Mouse (Mus musculus) MEL (cell line): Measurements from ENCODE around the gene Cacng3.

Experiments
- CTCF ChIP-seq, 3 experiments: IDR thresholded peaks in 2 of 3; conservative IDR thresholded peaks in 1 of 3; 2 replicates each; pipeline ENCODE4 v1.5.1; 2011 to 2012; ENCODE audit warnings: low read length in 3 of 3, low read depth in 2 of 3, mild to moderate bottlenecking in 2 of 3, improper control_type of control experiment in 1 of 3, inconsistent platforms in 1 of 3, mixed read lengths in 1 of 3, moderate library complexity in 1 of 3; ENCODE audit not compliant: control insufficient read depth in 1 of 3, insufficient read depth in 1 of 3, poor library complexity in 1 of 3, severe bottlenecking in 1 of 3
- POLR2AphosphoS5 ChIP-seq: IDR thresholded peaks from 2 replicates; pipeline ENCODE4 v1.6.1; 2012; ENCODE audit warnings: low read depth, borderline replicate concordance, mild to moderate bottlenecking, inconsistent platforms, low read length, moderate library complexity, mixed read lengths

DNA sequence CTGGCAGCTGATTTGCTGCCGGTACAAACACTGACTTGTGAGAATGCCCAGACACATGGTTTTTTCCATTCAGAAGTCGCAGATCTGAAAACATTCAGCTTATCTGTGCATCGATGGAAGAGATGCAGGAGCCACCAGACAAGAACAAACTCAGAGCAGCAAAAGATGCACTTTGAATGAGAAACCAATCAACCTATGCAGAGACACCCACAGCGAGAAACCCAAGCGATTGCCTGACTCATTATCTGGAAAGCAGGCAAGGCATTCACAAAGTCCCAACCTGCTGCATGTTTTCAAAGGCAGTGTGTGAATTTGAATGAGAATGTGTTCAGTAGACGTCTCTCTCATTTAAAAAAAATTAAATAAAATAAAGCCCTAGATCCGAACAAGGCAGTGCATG is 4.9 kb downstream of the Cacng3 start:
- no peak for TF ChIP-seq POLR2AphosphoS5
- no peak for TF ChIP-seq CTCF (IDR thresholded peaks at IDR 0.05 in 2 of 3, conservative IDR thresholded peaks at IDR 0.05 in 1 of 3; ENCODE audit: control insufficient read depth in 1 of 3, insufficient read depth in 1 of 3, low read depth in 2 of 3, low read length in 3 of 3, poor library complexity in 1 of 3, severe bottlenecking in 1 of 3)
